Mouse (Mus musculus) forebrain, embryonic 12.5 days (tissue): ENCODE data around the gene Eml1. TPM values are rescaled to one million over a fixed set of nuclear protein-coding genes. Genes with fewer than 3 reads are reported as not detected.

ENCODE experiments used
- ATAC-seq: fragments of 200-750 bp; cut with Nextera tagmentation; 2 replicates; pipeline ENCODE4 v1.8.0; 2017; ENCODE audit warnings: moderate TSS enrichment; ENCODE audit not compliant: low FRiP score
- H3K27ac ChIP-seq: fragments of 300-500 bp; sonication (generic); 2 replicates; pipeline ENCODE4 v1.5.1; 2016; ENCODE audit warnings: mild to moderate bottlenecking
- H3K27me3 ChIP-seq: fragments of 300-500 bp; sonication (generic); 2 replicates; pipeline ENCODE4 v1.6.1; 2016; ENCODE audit warnings: mild to moderate bottlenecking
- H3K36me3 ChIP-seq: fragments of 300-500 bp; sonication (generic); replicated peaks from 2 replicates; pipeline ENCODE4 v1.6.1; 2016; ENCODE audit warnings: mild to moderate bottlenecking
- H3K4me1 ChIP-seq: fragments of 300-500 bp; sonication (generic); 2 replicates; pipeline ENCODE4 v1.6.1; 2016
- H3K4me2 ChIP-seq: fragments of 300-500 bp; sonication (generic); 2 replicates; pipeline ENCODE4 v1.6.1; 2016; ENCODE audit warnings: mild to moderate bottlenecking, moderate library complexity
- H3K4me3 ChIP-seq: fragments of 300-500 bp; sonication (generic); replicated peaks from 2 replicates; pipeline ENCODE4 v1.5.1; 2016; ENCODE audit warnings: mild to moderate bottlenecking
- H3K9ac ChIP-seq: fragments of 300-500 bp; sonication (generic); 2 replicates; pipeline ENCODE4 v1.6.1; 2016; ENCODE audit warnings: mild to moderate bottlenecking
- H3K9me3 ChIP-seq: fragments of 300-500 bp; sonication (generic); 2 replicates; pipeline ENCODE4 v1.6.1; 2016
- WGBS: fragments of 180-500 bp; shearing (Covaris S2); methylation state at CpG from one replicate; pipeline ENCODE4 v1.1.7; 2016; 5-methylcytosine and 5-hydroxymethylcytosine counted together
- polyA plus RNA-seq: library from polyadenylated mRNA; unstranded; fragments of >200 nt; fragmentation: Nextera tagmentation; extraction: Ambion mirVana; gene quantifications from 2 replicates; pipeline ENCODE4 v1.2.1, GENCODE M21; 2016

Eml1 gene
- polyA plus RNA-seq, 1 experiment from 2014 or later = 83.0 TPM

- WGBS = 57% methylated on average over 5 of the region's 5 CpGs
- Histone ChIP-seq H3K27ac (0 out of 2 replicates have a peak overlapping the region, but pooled peaks have one; percentile 6), H3K9me3 (no peaks in the 10 kb centered on the region), H3K36me3 (0 out of 2 replicates have a peak, but pooled peaks cover 2% of the 10 kb centered on the region), H3K27me3 (no peaks in the 10 kb centered on the region; the same call in 1 of the 2 replicates), H3K9ac (0 out of 2 replicates have a peak overlapping the region, but pooled peaks have one; percentile 21), H3K4me1 (peaks cover 48% of the 10 kb centered on the region), H3K4me2 (no peak overlapping the region), H3K4me3 (no peak overlapping the region)
- 0 out of 2 replicates have a peak, but pooled peaks have one; percentile 27 for ATAC-seq
Observed at GRCm38 (mm10) chr12:108432578-108432977, 61.8 kb downstream of the Eml1 start.

DNA sequence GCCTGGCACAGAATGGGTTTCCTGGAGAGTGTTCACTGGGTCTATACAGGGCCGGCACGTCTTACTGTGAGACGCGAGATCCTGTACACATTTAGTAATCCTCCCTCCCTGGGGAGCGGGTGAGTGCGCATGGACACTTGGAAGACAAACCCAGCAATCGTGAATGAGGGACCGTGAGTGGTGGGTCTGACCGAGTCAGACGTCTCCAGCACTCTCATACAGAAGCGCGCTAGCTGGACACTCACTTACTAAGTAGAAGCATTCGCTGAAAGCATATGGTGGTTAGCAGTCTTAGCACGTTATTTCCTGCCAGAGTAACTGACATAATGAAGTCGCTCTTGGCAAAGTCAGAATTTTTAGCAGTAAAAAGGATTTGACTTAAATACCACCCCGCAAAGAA lies 62.3 kb downstream of the Eml1 start:
- Histone ChIP-seq H3K27ac (peak overlapping the region; percentile 6; the same call in 1 of the 2 replicates), H3K4me2 (no peak overlapping the region), H3K27me3 (no peaks in the 10 kb centered on the region; the same call in 1 of the 2 replicates), H3K4me3 (no peak overlapping the region), H3K4me1 (peaks cover 52% of the 10 kb centered on the region), H3K9me3 (no peaks in the 10 kb centered on the region), H3K9ac (no peak overlapping the region), H3K36me3 (0 out of 2 replicates have a peak, but pooled peaks cover 2% of the 10 kb centered on the region)
- 76% methylated on average over 16 of the region's 16 CpGs for WGBS
- ATAC-seq = no peak; the same call in 1 of the 2 replicates

DNA sequence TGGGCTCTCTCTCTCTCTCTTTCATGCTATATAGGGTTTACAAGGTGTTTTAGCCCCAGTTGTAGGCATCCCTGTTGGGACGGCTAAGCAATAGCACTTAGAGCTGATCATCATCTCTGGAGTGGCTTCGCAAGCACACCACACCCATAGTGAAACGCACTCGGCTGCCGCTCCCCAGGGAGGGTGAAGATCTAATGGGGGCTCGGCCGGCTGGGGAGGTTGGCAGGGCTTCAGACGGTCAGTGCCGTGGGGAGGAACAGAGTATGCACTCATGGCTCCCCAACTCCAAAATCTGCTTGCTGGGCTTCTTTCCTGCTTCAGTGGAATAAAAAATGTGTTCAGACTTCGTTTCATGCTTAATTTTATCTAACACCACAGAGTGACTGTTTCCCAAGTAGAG lies 62.7 kb downstream of the Eml1 start:
- H3K4me1 ChIP-seq = peaks cover 53% of the 10 kb centered on the region
- no peaks in the 10 kb centered on the region; the same call in 1 of the 2 replicates for H3K27me3 ChIP-seq
- no peak for ATAC-seq

DNA sequence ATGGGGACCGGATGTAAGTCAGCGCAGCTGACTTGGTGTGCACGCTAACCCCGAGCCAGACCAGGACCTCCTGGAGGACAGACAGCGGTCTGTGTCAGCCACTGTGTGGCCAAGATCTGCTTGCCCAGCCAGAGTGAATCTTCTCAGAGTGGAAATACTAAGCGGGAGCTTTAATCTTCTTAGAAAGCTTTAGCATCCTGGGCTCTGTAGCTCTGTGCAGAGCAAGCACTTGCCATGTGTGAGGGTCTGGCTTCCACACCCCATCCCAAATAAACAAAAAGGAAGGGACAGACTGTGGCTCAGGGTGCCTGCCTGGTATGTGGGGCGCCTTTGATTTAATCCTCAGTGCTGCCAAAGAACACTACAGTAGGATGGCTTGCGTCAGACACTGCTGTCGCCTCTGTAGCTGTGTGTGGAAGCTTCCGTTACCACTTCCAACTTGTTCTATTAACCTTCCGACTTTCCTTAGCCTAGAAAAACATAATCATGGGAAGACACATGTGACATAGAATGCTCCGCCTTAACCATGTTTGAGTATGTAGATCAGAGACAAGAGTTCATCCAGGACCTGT lies 64.8 kb downstream of the Eml1 start:
- WGBS = 63% methylated on average over 12 of the region's 12 CpGs
- Histone ChIP-seq H3K27me3 (no peaks in the 10 kb centered on the region; the same call in 1 of the 2 replicates), H3K27ac (no peak overlapping the region)

More for the DNA sequence above, 62.7 kb downstream of the Eml1 start:
- WGBS = 71% methylated on average over 10 of the region's 10 CpGs
- H3K4me2 ChIP-seq = no peak overlapping the region
- no peak overlapping the region for H3K9ac ChIP-seq
- H3K27ac ChIP-seq = no peak overlapping the region
- 0 out of 2 replicates have a peak, but pooled peaks cover 2% of the 10 kb centered on the region for H3K36me3 ChIP-seq
- no peaks in the 10 kb centered on the region for H3K9me3 ChIP-seq
- no peak overlapping the region for H3K4me3 ChIP-seq

GRCm38 (mm10) chr12:108436029-108436923 lies 65.5 kb downstream of the Eml1 start:
- Histone ChIP-seq H3K27ac (0 out of 2 replicates have a peak overlapping the region, but pooled peaks have one; percentile 8), H3K9me3 (no peaks in the 10 kb centered on the region), H3K36me3 (no peaks in the 10 kb centered on the region), H3K4me3 (no peak overlapping the region), H3K4me1 (peaks cover 45% of the 10 kb centered on the region), H3K4me2 (no peak overlapping the region), H3K27me3 (no peaks in the 10 kb centered on the region; the same call in 1 of the 2 replicates), H3K9ac (no peak overlapping the region)
- WGBS = 67% methylated on average over 24 of the region's 24 CpGs
- ATAC-seq = no peak

More for the DNA sequence above, 64.8 kb downstream of the Eml1 start:
- Histone ChIP-seq H3K9ac (no peak overlapping the region), H3K9me3 (no peaks in the 10 kb centered on the region), H3K4me1 (peaks cover 53% of the 10 kb centered on the region), H3K4me3 (no peak overlapping the region), H3K4me2 (no peak overlapping the region), H3K36me3 (no peaks in the 10 kb centered on the region)
- ATAC-seq = no peak

GRCm38 (mm10) chr12:108437446-108437845 lies 66.7 kb downstream of the Eml1 start:
- Histone ChIP-seq H3K9me3 (no peaks in the 10 kb centered on the region), H3K4me2 (no peak overlapping the region), H3K4me1 (peaks cover 34% of the 10 kb centered on the region), H3K4me3 (no peak overlapping the region), H3K9ac (no peak overlapping the region), H3K27ac (no peak overlapping the region), H3K27me3 (no peaks in the 10 kb centered on the region; the same call in 1 of the 2 replicates), H3K36me3 (no peaks in the 10 kb centered on the region)
- ATAC-seq = no peak
- WGBS = 94% methylated on average over 13 of the region's 13 CpGs

- H3K9ac ChIP-seq = no peak overlapping the region
- H3K9me3 ChIP-seq = no peaks in the 10 kb centered on the region
- no peaks in the 10 kb centered on the region for H3K36me3 ChIP-seq
- peaks cover 29% of the 10 kb centered on the region for H3K4me1 ChIP-seq
- no peaks in the 10 kb centered on the region for H3K27me3 ChIP-seq
- H3K4me3 ChIP-seq = no peak overlapping the region
- H3K27ac ChIP-seq = peak overlapping the region; percentile 59
- 2% methylated on average over 10 of the region's 10 CpGs for WGBS
- peak overlapping the region; percentile 26; the same call in 1 of the 2 replicates for H3K4me2 ChIP-seq
- peak; percentile 74; the same call in 1 of the 2 replicates for ATAC-seq
Observed at GRCm38 (mm10) chr12:108443271-108443670, 72.5 kb downstream of the Eml1 start.

DNA sequence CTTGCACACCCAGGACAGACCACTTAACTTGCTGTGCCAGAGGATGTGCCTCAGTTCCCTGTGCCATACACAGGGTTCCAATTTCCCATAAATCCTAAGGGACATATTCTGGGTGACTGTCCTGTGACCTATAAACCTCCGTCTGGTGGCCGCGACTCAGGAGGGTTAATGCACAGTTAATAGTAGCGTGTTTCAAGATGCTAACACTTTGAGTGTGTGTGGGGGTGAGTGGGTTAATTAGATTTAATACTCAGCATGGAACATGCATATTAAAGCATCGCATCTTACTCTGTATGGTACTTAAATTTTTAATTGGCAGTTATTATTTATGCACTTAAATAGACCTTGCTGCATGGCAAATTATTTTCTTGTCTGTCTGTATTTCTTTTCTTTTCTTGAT lies 73.0 kb downstream of the Eml1 start:
- no peak overlapping the region for H3K9ac ChIP-seq

GRCm38 (mm10) chr12:108444166-108445115 lies 73.7 kb downstream of the Eml1 start:
- H3K9me3 ChIP-seq = no peaks in the 10 kb centered on the region
- no peak overlapping the region for H3K9ac ChIP-seq
- 56% methylated on average over 11 of the region's 11 CpGs for WGBS
- H3K4me3 ChIP-seq = no peak overlapping the region
- H3K4me1 ChIP-seq = peaks cover 29% of the 10 kb centered on the region
- no peaks in the 10 kb centered on the region for H3K36me3 ChIP-seq
- ATAC-seq = peak; percentile 64
- H3K27me3 ChIP-seq = no peaks in the 10 kb centered on the region
- H3K4me2 ChIP-seq = no peak overlapping the region
- H3K27ac ChIP-seq = peak overlapping the region; percentile 59

More for the DNA sequence above, 73.0 kb downstream of the Eml1 start:
- ATAC-seq = 0 out of 2 replicates have a peak, but pooled peaks have one; percentile 31
- H3K27ac ChIP-seq = peak overlapping the region; percentile 59
- H3K4me1 ChIP-seq = peaks cover 29% of the 10 kb centered on the region
- no peaks in the 10 kb centered on the region for H3K27me3 ChIP-seq
- no peaks in the 10 kb centered on the region for H3K9me3 ChIP-seq
- H3K36me3 ChIP-seq = no peaks in the 10 kb centered on the region
- no peak overlapping the region for H3K4me3 ChIP-seq
- peak overlapping the region; percentile 26; the same call in 1 of the 2 replicates for H3K4me2 ChIP-seq
- WGBS = 69% methylated on average over 5 of the region's 5 CpGs

DNA sequence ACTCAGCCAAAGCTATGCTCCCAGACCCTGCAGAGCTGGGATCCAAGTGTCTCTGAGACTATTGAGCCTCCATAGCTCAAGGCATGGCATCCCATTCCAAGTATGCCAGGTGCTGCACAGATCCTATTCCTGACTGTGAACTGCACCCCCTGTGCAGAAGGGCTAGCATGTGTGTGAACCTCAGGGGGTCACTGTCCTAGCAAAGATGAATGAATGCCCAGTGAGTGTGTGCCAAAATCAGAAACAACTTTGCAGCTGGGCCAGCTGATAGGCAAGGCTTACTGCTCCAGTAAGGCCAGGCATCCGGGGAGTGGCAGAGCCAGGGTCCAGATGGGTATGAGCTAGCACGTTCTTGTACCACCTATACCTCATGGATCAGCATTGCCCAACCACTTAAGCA lies 76.0 kb downstream of the Eml1 start:
- Histone ChIP-seq H3K27me3 (no peaks in the 10 kb centered on the region), H3K27ac (no peak overlapping the region), H3K36me3 (no peaks in the 10 kb centered on the region), H3K9ac (no peak overlapping the region), H3K9me3 (no peaks in the 10 kb centered on the region), H3K4me1 (peaks cover 41% of the 10 kb centered on the region), H3K4me3 (no peak overlapping the region), H3K4me2 (no peak overlapping the region)
- 94% methylated on average over 2 of the region's 2 CpGs for WGBS
- no peak for ATAC-seq

- ATAC-seq = no peak
- Histone ChIP-seq H3K27ac (no peak overlapping the region), H3K4me3 (no peak overlapping the region), H3K4me1 (peaks cover 40% of the 10 kb centered on the region), H3K9ac (no peak overlapping the region), H3K4me2 (no peak overlapping the region), H3K36me3 (no peaks in the 10 kb centered on the region), H3K27me3 (no peaks in the 10 kb centered on the region), H3K9me3 (no peaks in the 10 kb centered on the region)
- WGBS = 91% methylated on average over 7 of the region's 7 CpGs
Observed at GRCm38 (mm10) chr12:108448396-108448795, 77.6 kb downstream of the Eml1 start.
